Mouse (Mus musculus) kidney, embryonic 16.5 days (tissue): ENCODE data around the gene Olfr513. TPM values are rescaled to one million over a fixed set of nuclear protein-coding genes. Genes with fewer than 3 reads are reported as not detected.
A peak's percentile ranks its signal among the peaks of the same experiment; 100 is the strongest.

Source experiments
- ATAC-seq: fragments of 200-750 bp; cut with Nextera tagmentation; 2 replicates; pipeline ENCODE4 v1.8.0; 2017; ENCODE audit warnings: moderate TSS enrichment; ENCODE audit not compliant: low FRiP score, low TSS enrichment
- H3K27ac ChIP-seq: fragments of 300-500 bp; sonication (generic); 2 replicates; pipeline ENCODE4 v1.5.1; 2014; ENCODE audit warnings: low read length
- H3K27me3 ChIP-seq: fragments of 300-500 bp; sonication (generic); 2 replicates; pipeline ENCODE4 v1.6.1; 2014; ENCODE audit warnings: low read length, control low read depth, mixed read lengths; ENCODE audit not compliant: insufficient read depth
- H3K36me3 ChIP-seq: fragments of 300-500 bp; sonication (generic); 2 replicates; pipeline ENCODE4 v1.6.1; 2014; ENCODE audit warnings: low read length, control low read depth, mixed read lengths; ENCODE audit not compliant: insufficient read depth
- H3K4me1 ChIP-seq: fragments of 300-500 bp; sonication (generic); 2 replicates; pipeline ENCODE4 v1.6.1; 2014; ENCODE audit warnings: low read length, control low read depth, mixed read lengths; ENCODE audit not compliant: insufficient read depth
- H3K4me2 ChIP-seq: fragments of 300-500 bp; sonication (generic); replicated peaks from 2 replicates; pipeline ENCODE4 v1.6.1; 2014; ENCODE audit warnings: low read depth, low read length
- H3K4me3 ChIP-seq: fragments of 300-500 bp; sonication (generic); 2 replicates; pipeline ENCODE4 v1.5.1; 2014; ENCODE audit warnings: mild to moderate bottlenecking, low read length
- H3K9ac ChIP-seq: fragments of 300-500 bp; sonication (generic); replicated peaks from 2 replicates; pipeline ENCODE4 v1.6.1; 2014; ENCODE audit warnings: low read length
- H3K9me3 ChIP-seq: fragments of 300-500 bp; sonication (generic); 2 replicates; pipeline ENCODE4 v1.6.1; 2016; ENCODE audit warnings: low read length, control low read depth
- WGBS: fragments of 180-500 bp; shearing (Covaris S2); extraction: QIAGEN DNeasy Blood & Tissue Kit; methylation state at CpG from one replicate; pipeline ENCODE4 v1.1.7; 2014; 5-methylcytosine and 5-hydroxymethylcytosine counted together
- polyA plus RNA-seq: library from polyadenylated mRNA; unstranded; fragments of >200 nt; fragmentation: Nextera tagmentation; extraction: Ambion mirVana; gene quantifications from 2 replicates; pipeline ENCODE4 v1.2.1, GENCODE M21; 2015

Gene Olfr513
- not detected in 2 replicates for polyA plus RNA-seq

GRCm38 (mm10) chr7:108750673-108751072 lies at the start of gene Olfr513:
Gene Olfr513 (plus strand): TSS chr7:108750973.
- H3K4me3 ChIP-seq, result no peak within 1 kb of the TSS
- 73% methylated on average over 1 of the region's 1 CpGs for WGBS
- ATAC-seq, result no peak
- H3K36me3 ChIP-seq, result no peaks in the 10 kb centered on the region
- no peaks in the 10 kb centered on the region for H3K9me3 ChIP-seq
- H3K4me2 ChIP-seq, result no peak within 1 kb of the TSS
- H3K27me3 ChIP-seq, result no peaks in the 10 kb centered on the region
- H3K9ac ChIP-seq, result no peak within 1 kb of the TSS
- no peak within 1 kb of the TSS for H3K27ac ChIP-seq
- H3K4me1 ChIP-seq, result no peaks in the 10 kb centered on the region

GRCm38 (mm10) chr7:108713020-108713419 lies 37.8 kb upstream of the Olfr513 start, which contains the start of gene Olfr512:
Gene Olfr512 (plus strand): TSS chr7:108713320.
- no peak for ATAC-seq

GRCm38 (mm10) chr7:108760411-108760810 lies 9.6 kb downstream of the Olfr513 start:
- Histone ChIP-seq H3K9me3 (no peaks in the 10 kb centered on the region), H3K4me3 (no peak overlapping the region), H3K4me1 (no peaks in the 10 kb centered on the region), H3K9ac (no peak overlapping the region), H3K4me2 (no peak overlapping the region), H3K27me3 (no peaks in the 10 kb centered on the region), H3K27ac (no peak overlapping the region), H3K36me3 (no peaks in the 10 kb centered on the region)
- no peak for ATAC-seq
- 40% methylated on average over 3 of the region's 3 CpGs for WGBS

More at GRCm38 (mm10) chr7:108713020-108713419, 37.8 kb upstream of the Olfr513 start, which contains the start of gene Olfr512:
- Histone ChIP-seq H3K36me3 (no peaks in the 10 kb centered on the region), H3K9me3 (no peaks in the 10 kb centered on the region), H3K27ac (no peak within 1 kb of the TSS), H3K9ac (no peak within 1 kb of the TSS), H3K27me3 (no peaks in the 10 kb centered on the region), H3K4me2 (no peak within 1 kb of the TSS), H3K4me1 (no peaks in the 10 kb centered on the region), H3K4me3 (no peak within 1 kb of the TSS)

GRCm38 (mm10) chr7:108797205-108797933 lies 46.6 kb downstream of the Olfr513 start:
- Histone ChIP-seq H3K27me3 (no peaks in the 10 kb centered on the region), H3K4me2 (no peak overlapping the region), H3K4me1 (no peaks in the 10 kb centered on the region), H3K4me3 (no peak overlapping the region), H3K36me3 (no peaks in the 10 kb centered on the region), H3K9ac (no peak overlapping the region), H3K9me3 (no peaks in the 10 kb centered on the region), H3K27ac (0 out of 2 replicates have a peak overlapping the region, but pooled peaks have one; percentile 7)
- ATAC-seq, result peak; percentile 73; the same call in 1 of the 2 replicates
- WGBS, result 31% methylated on average over 1 of the region's 1 CpGs

Other genes with a start within 250 kb of the Olfr513 start
- gene Olfr502, start 225.9 kb upstream of the Olfr513 start, polyA plus RNA-seq, result not detected in 2 replicates
- gene Olfr503, start 206.4 kb upstream of the Olfr513 start, polyA plus RNA-seq, result not detected in 2 replicates
- not detected in 2 replicates for gene Olfr504, start 185.2 kb upstream of the Olfr513 start, polyA plus RNA-seq
- gene Olfr506, start 140.2 kb upstream of the Olfr513 start, polyA plus RNA-seq, result not detected in 2 replicates
- gene Olfr507, start 129.2 kb upstream of the Olfr513 start, polyA plus RNA-seq, result not detected in 2 replicates
- not detected in 2 replicates for gene Olfr508, start 121.0 kb upstream of the Olfr513 start, polyA plus RNA-seq
- not detected in 2 replicates for gene Olfr509, start 99.1 kb upstream of the Olfr513 start, polyA plus RNA-seq
- not detected in 2 replicates for gene Olfr510, start 84.6 kb upstream of the Olfr513 start, polyA plus RNA-seq
- gene Olfr512, start 37.7 kb upstream of the Olfr513 start, polyA plus RNA-seq, result not detected in 2 replicates
- gene Olfr514, start 75.0 kb downstream of the Olfr513 start, polyA plus RNA-seq, result not detected in 2 replicates
- gene Olfr516, start 99.6 kb downstream of the Olfr513 start, polyA plus RNA-seq, result not detected in 2 replicates
- gene Olfr517, start 121.4 kb downstream of the Olfr513 start, polyA plus RNA-seq, result not detected in 2 replicates
- not detected in 2 replicates for gene Olfr518, start 134.0 kb downstream of the Olfr513 start, polyA plus RNA-seq
- gene Olfr519, start 143.4 kb downstream of the Olfr513 start, polyA plus RNA-seq, result not detected in 2 replicates
- 0.04 and 0.07 TPM in 2 replicates for gene Nlrp10, start 179.2 kb downstream of the Olfr513 start, polyA plus RNA-seq
- 80.0 and 88.3 TPM in 2 replicates for gene Eif3f, start 183.4 kb downstream of the Olfr513 start, polyA plus RNA-seq
- gene Tub, start 199.4 kb downstream of the Olfr513 start, polyA plus RNA-seq, result 1.00 and 1.7 TPM in 2 replicates